Mouse (Mus musculus) midbrain, postnatal 0 days (tissue): ENCODE measurements around the gene Gm17428. TPM values are rescaled to one million over a fixed set of nuclear protein-coding genes. Genes with fewer than 3 reads are reported as not detected.

Experiments
- ATAC-seq: fragments of 200-750 bp; cut with Nextera tagmentation; 2 replicates; pipeline ENCODE4 v1.8.0; 2017; ENCODE audit warnings: moderate number of reproducible peaks, mild to moderate bottlenecking, moderate TSS enrichment, moderate library complexity; ENCODE audit not compliant: low FRiP score
- DNase-seq: peaks from one replicate; pipeline ENCODE4 v3.0.0-alpha.2; 2015; ENCODE audit warnings: low spot score
- H3K27ac ChIP-seq: fragments of 300-500 bp; sonication (generic); 2 replicates; pipeline ENCODE4 v1.5.1; 2014; ENCODE audit warnings: low read depth, mild to moderate bottlenecking, low read length, mixed read lengths
- H3K27me3 ChIP-seq: fragments of 300-500 bp; sonication (generic); 2 replicates; pipeline ENCODE4 v1.6.1; 2014; ENCODE audit warnings: low read length, control low read depth, mixed read lengths; ENCODE audit not compliant: insufficient read depth
- H3K36me3 ChIP-seq: fragments of 300-500 bp; sonication (generic); 2 replicates; pipeline ENCODE4 v1.6.1; 2014; ENCODE audit warnings: low read length, control low read depth, mixed read lengths; ENCODE audit not compliant: insufficient read depth
- H3K4me1 ChIP-seq: fragments of 300-500 bp; sonication (generic); 2 replicates; pipeline ENCODE4 v1.6.1; 2014; ENCODE audit warnings: mild to moderate bottlenecking, control low read depth, antibody characterized with exemption, low read length, mixed read lengths; ENCODE audit not compliant: insufficient read depth
- H3K4me2 ChIP-seq: fragments of 300-500 bp; sonication (generic); 2 replicates; pipeline ENCODE4 v1.6.1; 2014; ENCODE audit warnings: low read depth, mild to moderate bottlenecking, low read length, mixed read lengths; ENCODE audit not compliant: poor library complexity, severe bottlenecking
- H3K4me3 ChIP-seq: fragments of 300-500 bp; sonication (generic); 2 replicates; pipeline ENCODE4 v1.5.1; 2014; ENCODE audit warnings: low read depth, mild to moderate bottlenecking, low read length, moderate library complexity
- H3K9ac ChIP-seq: fragments of 300-500 bp; sonication (generic); replicated peaks from 2 replicates; pipeline ENCODE4 v1.6.1; 2014; ENCODE audit warnings: mild to moderate bottlenecking, low read length, moderate library complexity, mixed read lengths; ENCODE audit not compliant: poor library complexity, severe bottlenecking
- H3K9me3 ChIP-seq: fragments of 300-500 bp; sonication (generic); 2 replicates; pipeline ENCODE4 v1.6.1; 2016; ENCODE audit warnings: low read length, control low read depth
- CTCF ChIP-seq: IDR thresholded peaks from 2 replicates; pipeline ENCODE4 v1.5.1; 2016; ENCODE audit warnings: antibody characterized with exemption, mild to moderate bottlenecking
- WGBS: fragments of 180-500 bp; shearing (Covaris S2); extraction: QIAGEN DNeasy Blood & Tissue Kit; methylation state at CpG from one replicate; pipeline ENCODE4 v1.1.7; 2014; 5-methylcytosine and 5-hydroxymethylcytosine counted together
- polyA plus RNA-seq: library from polyadenylated mRNA; unstranded; fragments of >200 nt; fragmentation: Nextera tagmentation; extraction: Ambion mirVana; gene quantifications from 2 replicates; pipeline ENCODE4 v1.2.1, GENCODE M21; 2015
- total RNA-seq: library from RNA; depleted of rRNA; stranded (reverse); fragments of >200 nt; gene quantifications from 2 replicates; pipeline ENCODE4 v1.2.3, GENCODE M21; 2014

Gene Gm17428
- total and polyA plus RNA-seq, 2 experiments from 2014 or later, result not detected

DNA sequence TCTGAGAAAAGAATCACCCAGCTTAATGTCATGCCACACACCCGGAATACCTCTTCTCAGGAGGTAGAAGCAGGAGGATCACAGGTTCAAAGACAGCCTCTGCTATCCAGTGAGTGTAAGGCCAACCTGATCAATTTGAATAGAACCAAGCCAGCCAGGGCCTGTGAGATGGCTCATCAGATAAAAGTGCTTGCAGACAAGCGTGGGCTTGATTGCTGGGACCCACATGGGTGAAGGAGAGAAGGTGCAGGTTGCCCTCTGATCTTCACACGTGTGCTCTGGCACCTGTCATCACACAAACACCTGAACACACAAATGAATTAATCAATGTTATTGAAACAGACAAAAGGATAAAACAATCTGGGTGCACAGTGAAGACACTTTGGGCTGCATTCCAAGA lies 29.8 kb downstream of the Gm17428 start:
- 82% methylated on average over 3 of the region's 3 CpGs for WGBS
- no peak for ATAC-seq
- Histone ChIP-seq H3K4me3 (no peak overlapping the region), H3K9ac (no peak overlapping the region), H3K4me1 (no peaks in the 10 kb centered on the region), H3K27ac (no peak overlapping the region), H3K27me3 (no peaks in the 10 kb centered on the region), H3K4me2 (no peak overlapping the region), H3K9me3 (no peaks in the 10 kb centered on the region), H3K36me3 (no peaks in the 10 kb centered on the region)
- DNase-seq, result no peak
- no peak for TF ChIP-seq CTCF

DNA sequence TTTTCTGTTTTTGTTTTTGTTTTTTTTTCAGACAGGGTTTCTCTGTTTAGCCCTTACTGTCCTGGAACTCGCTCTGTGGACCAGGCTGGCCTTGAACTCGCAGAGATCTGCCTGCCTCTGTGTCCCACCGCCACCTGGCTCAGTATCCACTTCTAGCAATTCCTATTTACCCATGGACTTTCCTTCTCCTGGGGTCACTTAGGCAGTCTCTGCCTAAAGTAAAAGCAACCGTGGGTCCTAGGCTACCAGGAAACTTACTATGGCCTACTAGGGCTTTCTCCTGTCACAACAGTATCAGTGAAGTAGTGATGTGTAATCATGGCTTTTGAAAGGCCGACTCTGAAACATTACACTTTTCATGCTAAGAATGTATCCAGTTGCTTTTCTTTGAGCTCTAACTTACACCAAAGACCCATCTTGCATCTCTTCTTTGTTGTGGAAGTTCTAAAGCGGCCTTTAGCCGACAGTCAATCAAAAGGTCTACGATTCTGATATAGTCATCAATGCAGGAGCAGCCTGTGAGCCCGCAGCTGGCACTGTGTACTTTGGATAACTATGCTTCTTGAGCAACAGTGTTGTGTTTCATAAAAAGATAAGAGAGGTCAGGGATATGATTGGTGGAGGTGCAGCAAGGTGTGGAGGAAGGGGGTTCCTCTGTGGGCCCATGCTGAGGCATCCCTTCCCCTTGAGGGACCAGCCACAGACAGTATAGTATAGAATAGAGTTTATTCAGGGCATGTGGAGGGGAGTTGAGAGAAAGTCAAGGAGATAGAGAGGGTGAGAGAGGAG lies 30.6 kb downstream of the Gm17428 start:
- H3K4me3 ChIP-seq, result no peak overlapping the region
- no peak for ATAC-seq
- WGBS, result 87% methylated on average over 9 of the region's 9 CpGs

GRCm38 (mm10) chr14:55008417-55008816 lies 31.7 kb downstream of the Gm17428 start:
- Histone ChIP-seq H3K9ac (no peak overlapping the region), H3K4me3 (no peak overlapping the region), H3K36me3 (no peaks in the 10 kb centered on the region), H3K4me1 (no peaks in the 10 kb centered on the region), H3K9me3 (no peaks in the 10 kb centered on the region), H3K27ac (no peak overlapping the region), H3K4me2 (no peak overlapping the region), H3K27me3 (no peaks in the 10 kb centered on the region)
- 79% methylated on average over 8 of the region's 8 CpGs for WGBS
- no peak for TF ChIP-seq CTCF
- no peak for DNase-seq
- ATAC-seq, result no peak

More for the DNA sequence above, 30.6 kb downstream of the Gm17428 start:
- Histone ChIP-seq H3K4me1 (no peaks in the 10 kb centered on the region), H3K36me3 (no peaks in the 10 kb centered on the region), H3K4me2 (no peak overlapping the region), H3K9me3 (no peaks in the 10 kb centered on the region), H3K9ac (no peak overlapping the region), H3K27ac (no peak overlapping the region), H3K27me3 (no peaks in the 10 kb centered on the region)
- TF ChIP-seq CTCF, result no peak
- no peak for DNase-seq

DNA sequence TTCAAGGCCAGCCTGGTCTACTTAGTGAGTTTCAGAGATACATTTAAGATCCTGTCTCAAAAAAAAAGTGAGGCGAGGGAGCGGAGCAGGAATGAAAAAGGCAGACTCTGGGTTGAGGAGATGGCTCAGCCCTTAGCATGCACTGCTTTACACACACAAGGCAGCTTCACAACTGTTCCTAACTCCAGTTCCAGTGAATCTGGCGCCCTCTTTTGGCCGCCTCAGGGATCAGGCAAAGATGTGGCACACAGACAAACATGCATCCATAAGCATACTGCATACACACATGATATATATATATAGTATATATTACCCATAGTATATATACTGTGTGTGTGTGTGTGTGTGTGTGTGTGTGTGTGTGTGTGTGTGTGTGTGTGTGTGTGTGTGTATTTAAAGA lies 34.4 kb downstream of the Gm17428 start:
- H3K27me3 ChIP-seq, result no peaks in the 10 kb centered on the region
- ATAC-seq (no peak), DNase-seq (peak; percentile 34)
- H3K36me3 ChIP-seq, result no peaks in the 10 kb centered on the region
- H3K9me3 ChIP-seq, result no peaks in the 10 kb centered on the region
- H3K4me2 ChIP-seq, result no peak overlapping the region
- H3K9ac ChIP-seq, result no peak overlapping the region
- no peak overlapping the region for H3K27ac ChIP-seq
- WGBS, result 60% methylated on average over 4 of the region's 4 CpGs
- no peak overlapping the region for H3K4me3 ChIP-seq
- peak; percentile 63 for TF ChIP-seq CTCF
- H3K4me1 ChIP-seq, result peaks cover 3% of the 10 kb centered on the region; the same call in 1 of the 2 replicates

DNA sequence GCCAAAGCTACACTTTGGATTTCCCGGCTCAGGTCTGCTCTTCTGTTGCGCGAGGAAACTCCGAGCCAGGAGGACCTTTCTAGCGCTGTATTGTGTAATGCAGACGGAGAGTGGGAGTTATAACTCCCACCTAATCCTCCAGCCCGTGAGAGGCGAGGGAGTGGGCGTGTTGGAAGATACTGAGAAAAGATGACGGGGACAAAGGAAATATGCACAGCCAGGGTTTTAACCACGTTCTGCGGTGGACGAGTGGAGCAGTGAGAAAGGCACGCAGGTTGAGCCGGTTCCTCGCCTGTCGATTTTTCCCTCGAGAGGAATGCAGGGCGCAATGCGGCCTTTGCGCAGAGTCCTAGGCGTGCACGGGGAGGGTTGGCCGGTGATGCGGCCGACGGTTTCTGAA lies 37.9 kb downstream of the Gm17428 start:
- ATAC-seq, result peak; percentile 67
- WGBS, result under 1% methylated on average over 27 of the region's 27 CpGs
- Histone ChIP-seq H3K9ac (peak overlapping the region; percentile 61), H3K4me1 (peaks cover 3% of the 10 kb centered on the region; the same call in 1 of the 2 replicates), H3K9me3 (no peaks in the 10 kb centered on the region), H3K4me3 (peak overlapping the region; percentile 78), H3K27ac (peak overlapping the region; percentile 90), H3K4me2 (peak overlapping the region; percentile 62), H3K36me3 (peaks cover 4% of the 10 kb centered on the region), H3K27me3 (no peaks in the 10 kb centered on the region)
- no peak for TF ChIP-seq CTCF
- peak; percentile 70 for DNase-seq

- WGBS, result under 1% methylated on average over 36 of the region's 36 CpGs
- Histone ChIP-seq H3K27ac (peak within 1 kb of the TSS; percentile 90), H3K27me3 (no peaks in the 10 kb centered on the region), H3K9ac (peak within 1 kb of the TSS; percentile 65), H3K4me3 (peak within 1 kb of the TSS; percentile 78), H3K4me1 (peaks cover 3% of the 10 kb centered on the region; the same call in 1 of the 2 replicates), H3K4me2 (peak within 1 kb of the TSS; percentile 88), H3K9me3 (no peaks in the 10 kb centered on the region), H3K36me3 (peaks cover 6% of the 10 kb centered on the region)
- TF ChIP-seq CTCF, result peak; percentile 98
- ATAC-seq, result peak; percentile 97
- DNase-seq, result peak; percentile 100
These were observed 38.4 kb downstream of the Gm17428 start, which contains the start of gene Ngdn for GRCm38 (mm10) chr14:55014991-55015766. Ngdn (plus strand) TSS chr14:55015454.
